Mouse (Mus musculus) heart, embryonic 16.5 days (tissue): ENCODE measurements around the gene Clp1. TPM values are rescaled to one million over a fixed set of nuclear protein-coding genes. Genes with fewer than 3 reads are reported as not detected.

ENCODE experiments used
- ATAC-seq: fragments of 200-750 bp; cut with Nextera tagmentation; replicated peaks from 2 replicates; pipeline ENCODE4 v1.8.0; 2017; ENCODE audit warnings: moderate number of reproducible peaks; ENCODE audit not compliant: insufficient read depth, low FRiP score; ENCODE audit errors: extremely low read depth
- H3K27ac ChIP-seq: fragments of 300-500 bp; sonication (generic); 2 replicates; pipeline ENCODE4 v1.5.1; 2014; ENCODE audit warnings: mild to moderate bottlenecking, low read length, control low read depth, moderate library complexity
- H3K27me3 ChIP-seq: fragments of 300-500 bp; sonication (generic); 2 replicates; pipeline ENCODE4 v1.6.1; 2014; ENCODE audit warnings: low read length, mixed read lengths; ENCODE audit not compliant: control insufficient read depth, insufficient read depth
- H3K36me3 ChIP-seq: fragments of 300-500 bp; sonication (generic); 2 replicates; pipeline ENCODE4 v1.6.1; 2014; ENCODE audit not compliant: control insufficient read depth, insufficient read depth
- H3K4me1 ChIP-seq: fragments of 300-500 bp; sonication (generic); 2 replicates; pipeline ENCODE4 v1.6.1; 2014; ENCODE audit warnings: low read length, mixed read lengths; ENCODE audit not compliant: control insufficient read depth, insufficient read depth
- H3K4me2 ChIP-seq: fragments of 300-500 bp; sonication (generic); 2 replicates; pipeline ENCODE4 v1.6.1; 2014; ENCODE audit warnings: low read depth, mild to moderate bottlenecking, control low read depth, low read length
- H3K4me3 ChIP-seq: fragments of 300-500 bp; sonication (generic); 2 replicates; pipeline ENCODE4 v1.5.1; 2014; ENCODE audit warnings: mild to moderate bottlenecking, control low read depth, low read length
- H3K9ac ChIP-seq: fragments of 300-500 bp; sonication (generic); 2 replicates; pipeline ENCODE4 v1.6.1; 2014; ENCODE audit warnings: low read length, control low read depth
- H3K9me3 ChIP-seq: fragments of 300-500 bp; sonication (generic); replicated peaks from 2 replicates; pipeline ENCODE4 v1.6.1; 2016; ENCODE audit warnings: low read length; ENCODE audit not compliant: control insufficient read depth
- WGBS: fragments of 180-500 bp; shearing (Covaris S2); extraction: QIAGEN DNeasy Blood & Tissue Kit; methylation state at CpG from one replicate; pipeline ENCODE4 v1.1.7; 2014; 5-methylcytosine and 5-hydroxymethylcytosine counted together
- polyA plus RNA-seq: library from polyadenylated mRNA; unstranded; fragments of >200 nt; fragmentation: Nextera tagmentation; extraction: Ambion mirVana; gene quantifications from 2 replicates; pipeline ENCODE4 v1.2.1, GENCODE M21; 2015

The Clp1 gene
- polyA plus RNA-seq, 1 experiment from 2014 or later: 19.5 TPM

GRCm38 (mm10) chr2:84742451-84743283 is 15.5 kb upstream of the Clp1 start:
- WGBS: 2% methylated on average over 26 of the region's 26 CpGs
- Histone ChIP-seq H3K36me3 (no peaks in the 10 kb centered on the region), H3K9ac (peak overlapping the region; percentile 99), H3K4me2 (peak overlapping the region; percentile 89), H3K27ac (peak overlapping the region; percentile 100), H3K27me3 (no peaks in the 10 kb centered on the region), H3K4me1 (peaks cover 37% of the 10 kb centered on the region), H3K9me3 (no peaks in the 10 kb centered on the region), H3K4me3 (peak overlapping the region; percentile 94)
- peak; percentile 38 for ATAC-seq

DNA sequence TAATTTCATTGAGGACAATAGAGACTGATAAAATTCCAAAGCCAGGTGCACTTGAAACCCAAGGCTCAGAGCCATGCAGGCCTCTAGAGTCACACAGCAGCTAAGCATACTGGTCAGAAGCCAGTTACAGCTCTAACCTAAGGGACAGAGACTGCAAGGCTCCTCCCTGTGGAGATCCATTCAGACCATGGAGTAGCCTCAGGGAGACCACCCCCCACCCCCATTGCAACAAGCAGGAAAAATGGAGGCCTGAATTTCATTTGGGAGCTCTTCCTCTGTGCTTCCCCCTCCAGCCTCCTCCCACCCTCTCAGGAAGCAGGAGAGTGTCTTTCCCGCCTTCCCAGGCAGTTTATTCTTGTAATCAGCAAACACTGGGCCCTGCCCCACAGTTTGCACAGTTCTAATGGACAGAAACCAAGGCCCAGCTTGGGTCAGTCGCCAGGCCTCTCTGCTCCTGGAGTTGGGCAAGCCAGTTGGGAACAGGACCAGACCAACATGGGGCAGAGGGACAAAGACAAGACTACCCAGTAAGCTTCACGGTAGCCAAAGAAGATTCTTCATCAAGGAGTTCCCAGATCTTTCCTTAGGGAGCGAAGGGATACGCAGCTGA is 14.8 kb upstream of the Clp1 start:
- H3K4me1 ChIP-seq: peaks cover 41% of the 10 kb centered on the region
- peak overlapping the region; percentile 99 for H3K9ac ChIP-seq
- peak overlapping the region; percentile 100 for H3K27ac ChIP-seq
- H3K9me3 ChIP-seq: no peaks in the 10 kb centered on the region
- no peaks in the 10 kb centered on the region for H3K27me3 ChIP-seq
- H3K4me2 ChIP-seq: peak overlapping the region; percentile 89
- H3K36me3 ChIP-seq: no peaks in the 10 kb centered on the region
- 10% methylated on average over 5 of the region's 5 CpGs for WGBS
- peak overlapping the region; percentile 94 for H3K4me3 ChIP-seq
- ATAC-seq: no peak

DNA sequence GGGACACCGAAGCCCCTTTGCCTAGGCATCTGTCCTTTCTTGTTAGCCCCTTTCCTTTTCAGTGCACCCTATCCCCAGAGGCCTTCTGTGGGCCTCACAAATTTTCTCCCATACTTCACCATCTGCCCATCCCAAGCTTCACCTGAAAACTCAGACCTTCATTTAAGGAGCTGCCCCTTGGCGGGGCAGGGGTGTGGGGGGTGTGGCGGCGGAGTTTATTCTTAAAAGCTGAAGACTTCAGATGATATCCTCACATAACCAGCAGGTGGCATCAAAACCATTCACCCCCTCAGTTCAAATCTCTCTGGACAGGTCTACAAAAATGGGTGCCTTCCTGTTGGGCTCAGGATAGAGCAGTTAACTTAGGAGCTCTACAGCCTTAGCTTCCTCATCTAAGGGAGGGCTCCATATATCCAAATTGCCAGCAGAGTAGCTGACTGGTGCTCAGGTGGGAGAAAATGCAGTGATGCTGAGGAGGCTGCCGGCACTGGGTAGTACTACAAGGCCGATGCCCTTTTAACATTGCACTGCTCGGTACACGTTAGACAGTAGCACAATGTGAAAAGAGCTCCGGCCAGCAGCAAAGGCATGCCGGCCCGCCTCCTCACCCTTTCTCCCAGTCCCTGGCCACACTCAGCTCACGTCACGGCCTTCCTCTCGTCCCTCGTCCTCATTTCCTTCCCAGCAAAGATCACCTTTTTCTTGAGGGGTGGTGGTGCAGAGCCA is 13.6 kb upstream of the Clp1 start:
- peak overlapping the region; percentile 30; the same call in 1 of the 2 replicates for H3K27ac ChIP-seq
- H3K36me3 ChIP-seq: no peaks in the 10 kb centered on the region
- ATAC-seq: no peak
- peak overlapping the region; percentile 89 for H3K4me2 ChIP-seq
- H3K9ac ChIP-seq: no peak overlapping the region
- WGBS: 63% methylated on average over 15 of the region's 15 CpGs
- H3K4me1 ChIP-seq: peaks cover 45% of the 10 kb centered on the region
- peaks cover 5% of the 10 kb centered on the region; the same call in 1 of the 2 replicates for H3K27me3 ChIP-seq
- H3K9me3 ChIP-seq: no peaks in the 10 kb centered on the region
- 0 out of 2 replicates have a peak overlapping the region, but pooled peaks have one; percentile 2 for H3K4me3 ChIP-seq

- H3K4me2 ChIP-seq: peak overlapping the region; percentile 59
- no peaks in the 10 kb centered on the region for H3K36me3 ChIP-seq
- peak overlapping the region; percentile 3 for H3K4me3 ChIP-seq
- no peak for ATAC-seq
- H3K4me1 ChIP-seq: peaks cover 49% of the 10 kb centered on the region
- H3K27me3 ChIP-seq: peaks cover 10% of the 10 kb centered on the region
- 2% methylated on average over 12 of the region's 12 CpGs for WGBS
- peak overlapping the region; percentile 4 for H3K9ac ChIP-seq
- H3K27ac ChIP-seq: 0 out of 2 replicates have a peak overlapping the region, but pooled peaks have one; percentile 32
- H3K9me3 ChIP-seq: no peaks in the 10 kb centered on the region
Measured at GRCm38 (mm10) chr2:84738271-84738911, 11.2 kb upstream of the Clp1 start.

GRCm38 (mm10) chr2:84737451-84737925 is 10.3 kb upstream of the Clp1 start:
- H3K27ac ChIP-seq: no peak overlapping the region
- H3K9me3 ChIP-seq: no peaks in the 10 kb centered on the region
- WGBS: 6% methylated on average over 8 of the region's 8 CpGs
- peaks cover 11% of the 10 kb centered on the region for H3K27me3 ChIP-seq
- peaks cover 49% of the 10 kb centered on the region for H3K4me1 ChIP-seq
- no peak overlapping the region for H3K9ac ChIP-seq
- no peaks in the 10 kb centered on the region for H3K36me3 ChIP-seq
- peak overlapping the region; percentile 21; the same call in 1 of the 2 replicates for H3K4me2 ChIP-seq
- ATAC-seq: no peak
- no peak overlapping the region for H3K4me3 ChIP-seq

DNA sequence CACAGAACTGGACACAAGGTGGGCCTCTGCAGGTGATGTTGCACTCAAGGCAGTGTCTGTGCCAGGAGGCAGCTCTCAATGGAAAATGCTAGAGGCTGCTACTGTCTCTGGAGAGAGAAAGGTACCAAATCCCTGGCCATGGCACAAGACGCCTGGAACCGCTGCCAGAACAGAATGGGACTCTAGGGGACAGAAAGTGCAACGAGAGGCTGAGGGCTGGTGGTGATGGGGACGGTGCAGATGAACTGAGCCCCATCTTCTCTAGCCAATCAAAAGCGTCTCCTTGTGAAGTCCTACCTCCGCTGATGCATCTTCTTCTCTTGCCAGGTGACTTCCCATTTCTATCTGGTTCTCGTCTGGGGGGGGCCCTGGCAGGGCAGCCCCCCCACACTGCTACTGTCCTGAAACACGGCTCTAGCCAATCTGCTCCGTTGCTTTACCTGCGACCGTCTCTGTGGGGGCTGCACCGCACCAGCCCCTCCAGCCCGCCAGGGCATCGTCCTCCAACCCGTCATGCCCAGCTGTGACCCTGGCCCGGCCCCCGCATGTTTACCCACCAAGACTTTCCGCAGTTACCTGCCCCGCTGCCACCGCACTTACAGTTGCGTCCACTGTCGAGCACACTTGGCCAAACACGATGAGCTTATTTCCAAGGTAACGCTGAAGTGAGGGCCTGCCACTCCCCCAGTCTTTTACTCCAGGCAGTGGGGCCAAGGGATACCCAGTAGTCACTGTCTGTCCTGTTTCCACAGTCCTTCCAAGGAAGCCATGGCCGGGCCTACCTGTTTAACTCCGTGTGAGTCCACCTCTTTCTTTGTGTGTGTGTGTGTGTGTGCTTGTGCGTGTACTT is 9.4 kb upstream of the Clp1 start:
- Histone ChIP-seq H3K27me3 (peaks cover 11% of the 10 kb centered on the region), H3K4me3 (no peak overlapping the region), H3K36me3 (no peaks in the 10 kb centered on the region), H3K4me2 (peak overlapping the region; percentile 18), H3K27ac (no peak overlapping the region), H3K4me1 (peaks cover 41% of the 10 kb centered on the region), H3K9ac (no peak overlapping the region), H3K9me3 (no peaks in the 10 kb centered on the region)
- WGBS: 9% methylated on average over 27 of the region's 27 CpGs
- ATAC-seq: no peak

DNA sequence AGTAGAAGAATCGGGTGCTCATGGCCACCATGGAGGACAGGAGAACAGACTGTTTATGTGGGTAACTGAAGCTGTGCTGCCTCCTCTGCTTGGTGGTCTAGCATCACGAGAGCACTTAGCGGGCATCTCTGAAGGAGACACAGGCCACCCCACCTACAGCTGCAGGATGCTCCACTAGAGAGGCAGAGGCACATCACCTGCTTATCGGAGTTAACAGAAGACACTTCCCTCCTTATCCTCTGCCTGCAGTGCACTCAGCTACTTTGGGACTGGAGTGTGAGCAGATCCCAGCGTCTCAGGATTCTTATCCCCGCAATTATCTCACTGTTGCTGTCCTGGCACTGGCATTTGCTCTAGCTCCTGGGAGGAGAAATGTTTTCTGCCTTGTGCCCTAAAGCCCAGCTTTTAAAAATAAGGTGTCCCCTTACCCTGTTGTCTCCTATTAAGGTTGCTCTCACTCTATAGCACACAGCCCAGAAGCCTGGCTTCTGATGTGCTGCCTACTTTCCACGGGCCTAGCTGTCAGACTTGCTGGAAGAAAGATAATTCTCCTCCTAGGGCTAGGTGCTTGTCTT is 8.3 kb upstream of the Clp1 start:
- peaks cover 11% of the 10 kb centered on the region for H3K27me3 ChIP-seq
- no peak overlapping the region; the same call in 1 of the 2 replicates for H3K4me2 ChIP-seq
- ATAC-seq: no peak
- H3K36me3 ChIP-seq: no peaks in the 10 kb centered on the region
- peaks cover 30% of the 10 kb centered on the region for H3K4me1 ChIP-seq
- WGBS: 13% methylated on average over 7 of the region's 7 CpGs
- H3K27ac ChIP-seq: no peak overlapping the region
- H3K9me3 ChIP-seq: no peaks in the 10 kb centered on the region
- no peak overlapping the region for H3K9ac ChIP-seq
- no peak overlapping the region for H3K4me3 ChIP-seq
